Mouse (Mus musculus) limb, embryonic 11.5 days (tissue): ENCODE results near the gene Inafm2. TPM values are rescaled to one million over a fixed set of nuclear protein-coding genes. Genes with fewer than 3 reads are reported as not detected.

ENCODE experiments used
- ATAC-seq: fragments of 200-750 bp; cut with Nextera tagmentation; 2 replicates; pipeline ENCODE4 v1.8.0; 2017; ENCODE audit warnings: low read depth; ENCODE audit not compliant: insufficient number of reproducible peaks, low FRiP score, low TSS enrichment
- DNase-seq: peaks from one replicate; pipeline ENCODE4 v3.0.0-alpha.2; 2015; ENCODE audit warnings: low spot score
- H3K27ac ChIP-seq: fragments of 300-500 bp; sonication (generic); replicated peaks from 2 replicates; pipeline ENCODE4 v1.5.1; 2014; ENCODE audit warnings: low read depth, mild to moderate bottlenecking, low read length
- H3K27me3 ChIP-seq: fragments of 300-500 bp; sonication (generic); 2 replicates; pipeline ENCODE4 v1.6.1; 2014; ENCODE audit warnings: mild to moderate bottlenecking, low read length, mixed read lengths; ENCODE audit not compliant: control insufficient read depth, insufficient read depth
- H3K36me3 ChIP-seq: fragments of 300-500 bp; sonication (generic); 2 replicates; pipeline ENCODE4 v1.6.1; 2014; ENCODE audit warnings: mild to moderate bottlenecking, low read length, moderate library complexity, mixed read lengths; ENCODE audit not compliant: control insufficient read depth, insufficient read depth
- H3K4me1 ChIP-seq: fragments of 300-500 bp; sonication (generic); 2 replicates; pipeline ENCODE4 v1.6.1; 2014; ENCODE audit warnings: low read length, mixed read lengths; ENCODE audit not compliant: control insufficient read depth, insufficient read depth
- H3K4me2 ChIP-seq: fragments of 300-500 bp; sonication (generic); 2 replicates; pipeline ENCODE4 v1.6.1; 2014; ENCODE audit warnings: low read depth, mild to moderate bottlenecking, moderate library complexity; ENCODE audit not compliant: severe bottlenecking
- H3K4me3 ChIP-seq: fragments of 300-500 bp; sonication (generic); 2 replicates; pipeline ENCODE4 v1.5.1; 2014; ENCODE audit warnings: low read depth, low read length
- H3K9ac ChIP-seq: fragments of 300-500 bp; sonication (generic); 2 replicates; pipeline ENCODE4 v1.6.1; 2014; ENCODE audit warnings: mild to moderate bottlenecking, low read length
- H3K9me3 ChIP-seq: fragments of 300-500 bp; sonication (generic); 2 replicates; pipeline ENCODE4 v1.6.1; 2016; ENCODE audit warnings: low read length; ENCODE audit not compliant: control insufficient read depth
- WGBS: fragments of 180-500 bp; shearing (Covaris S2); extraction: QIAGEN DNeasy Blood & Tissue Kit; methylation state at CpG from one replicate; pipeline ENCODE4 v1.1.7; 2014; 5-methylcytosine and 5-hydroxymethylcytosine counted together
- polyA plus RNA-seq: library from polyadenylated mRNA; unstranded; fragments of >200 nt; fragmentation: Nextera tagmentation; extraction: Ambion mirVana; gene quantifications from 2 replicates; pipeline ENCODE4 v1.2.1, GENCODE M21; 2014

The Inafm2 gene
- polyA plus RNA-seq, 1 experiment from 2014 or later = 26.9 TPM

- 36% methylated on average over 10 of the region's 10 CpGs for WGBS
- DNase-seq (no peak), ATAC-seq (no peak)
- no peaks in the 10 kb centered on the region for H3K36me3 ChIP-seq
- H3K9me3 ChIP-seq = no peaks in the 10 kb centered on the region
- no peak overlapping the region for H3K4me3 ChIP-seq
- H3K27me3 ChIP-seq = peaks cover 12% of the 10 kb centered on the region
- no peak overlapping the region for H3K9ac ChIP-seq
- H3K4me1 ChIP-seq = peaks cover 24% of the 10 kb centered on the region
- H3K4me2 ChIP-seq = peak overlapping the region; percentile 98; the same call in 1 of the 2 replicates
- no peak overlapping the region for H3K27ac ChIP-seq
These were observed 1.9 kb downstream of the Inafm2 start for GRCm38 (mm10) chr2:118747301-118747960.

GRCm38 (mm10) chr2:118749341-118749884, 3.9 kb downstream of the Inafm2 start:
- no peak overlapping the region for H3K4me3 ChIP-seq
- peaks cover 26% of the 10 kb centered on the region for H3K4me1 ChIP-seq
- DNase-seq (no peak), ATAC-seq (no peak)
- H3K9me3 ChIP-seq = no peaks in the 10 kb centered on the region
- no peaks in the 10 kb centered on the region for H3K36me3 ChIP-seq
- no peak overlapping the region for H3K4me2 ChIP-seq
- WGBS = 52% methylated on average over 10 of the region's 10 CpGs
- H3K9ac ChIP-seq = no peak overlapping the region
- H3K27ac ChIP-seq = no peak overlapping the region
- peaks cover 5% of the 10 kb centered on the region for H3K27me3 ChIP-seq

- H3K4me1 ChIP-seq = peaks cover 20% of the 10 kb centered on the region
These were observed 4.9 kb downstream of the Inafm2 start for GRCm38 (mm10) chr2:118750476-118750875.

DNA sequence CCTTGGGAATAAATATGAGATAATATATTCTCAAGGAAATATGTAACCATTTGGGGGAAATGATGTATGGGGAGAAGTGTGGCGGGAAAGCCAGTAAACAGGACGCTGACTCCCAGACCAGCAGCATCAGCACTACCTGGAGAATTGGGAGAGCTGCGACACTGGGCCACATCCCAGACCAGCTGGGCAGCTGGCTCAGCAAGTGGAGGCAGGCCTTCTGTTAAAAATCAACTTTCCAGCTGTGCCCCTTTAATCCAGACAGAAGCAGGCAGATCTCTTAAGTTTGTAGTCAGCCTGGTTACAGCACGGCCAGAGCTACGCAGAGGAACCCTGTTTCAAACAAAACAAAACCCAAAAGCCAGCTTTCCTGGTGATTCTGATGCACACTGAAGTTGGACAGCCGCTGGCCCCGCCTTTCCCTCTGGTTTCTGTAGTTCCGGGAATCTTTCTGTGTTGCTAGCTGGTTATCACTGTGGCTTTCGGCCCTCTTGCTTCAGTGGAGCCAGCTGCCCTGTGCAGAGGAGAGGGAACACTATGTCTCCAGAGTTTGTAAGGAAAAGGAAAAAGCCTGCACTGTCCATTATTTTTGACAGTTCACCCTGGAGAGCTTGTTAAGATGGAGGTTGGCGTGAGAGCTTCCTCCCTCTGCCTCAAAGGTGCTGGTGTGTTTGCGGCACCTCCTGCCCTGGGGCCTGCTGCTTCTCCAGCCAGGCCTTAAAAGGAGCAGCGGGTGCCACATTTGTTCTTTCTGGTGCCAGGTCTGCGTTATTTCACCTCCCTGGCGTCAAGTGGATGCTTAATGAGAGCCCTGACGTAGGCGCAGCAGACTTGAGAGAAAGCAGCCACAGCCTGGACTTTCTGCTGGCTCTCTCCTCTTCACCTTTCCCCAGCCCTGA, 6.6 kb downstream of the Inafm2 start:
- 54% methylated on average over 16 of the region's 16 CpGs for WGBS
- Histone ChIP-seq H3K27me3 (no peaks in the 10 kb centered on the region), H3K36me3 (no peaks in the 10 kb centered on the region), H3K4me3 (no peak overlapping the region), H3K9ac (peak overlapping the region; percentile 30; the same call in 1 of the 2 replicates), H3K4me2 (no peak overlapping the region), H3K9me3 (no peaks in the 10 kb centered on the region), H3K27ac (no peak overlapping the region), H3K4me1 (peaks cover 21% of the 10 kb centered on the region)
- DNase-seq = peak; percentile 20
- ATAC-seq = no peak

More at GRCm38 (mm10) chr2:118750476-118750875, 4.9 kb downstream of the Inafm2 start:
- Histone ChIP-seq H3K27me3 (no peaks in the 10 kb centered on the region), H3K4me2 (no peak overlapping the region), H3K36me3 (no peaks in the 10 kb centered on the region), H3K9me3 (no peaks in the 10 kb centered on the region), H3K27ac (no peak overlapping the region), H3K4me3 (no peak overlapping the region), H3K9ac (no peak overlapping the region)
- no peak for ATAC-seq
- DNase-seq = no peak
- WGBS = 86% methylated on average over 8 of the region's 8 CpGs

DNA sequence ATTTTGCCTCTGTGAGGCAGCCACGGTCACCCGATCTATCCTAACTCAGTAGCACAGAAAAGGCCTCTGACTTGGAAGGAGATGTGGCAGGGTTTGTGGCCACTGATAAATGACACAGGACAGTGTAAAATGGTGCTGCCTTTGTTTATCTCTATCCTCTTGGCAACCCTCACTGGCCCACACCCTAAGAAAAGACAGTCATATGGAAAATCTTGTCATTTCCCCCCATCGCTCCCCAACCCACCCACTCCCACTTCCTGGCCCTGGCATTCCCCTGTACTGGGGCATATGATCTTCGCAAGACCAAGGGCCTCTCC, 7.2 kb downstream of the Inafm2 start:
- Histone ChIP-seq H3K9ac (peak overlapping the region; percentile 30; the same call in 1 of the 2 replicates), H3K27ac (no peak overlapping the region), H3K27me3 (no peaks in the 10 kb centered on the region), H3K4me2 (no peak overlapping the region), H3K4me1 (peaks cover 20% of the 10 kb centered on the region), H3K36me3 (no peaks in the 10 kb centered on the region), H3K9me3 (no peaks in the 10 kb centered on the region), H3K4me3 (no peak overlapping the region)
- ATAC-seq (no peak), DNase-seq (no peak)
- WGBS = 67% methylated on average over 4 of the region's 4 CpGs

- no peak overlapping the region for H3K4me2 ChIP-seq
- peaks cover 20% of the 10 kb centered on the region for H3K4me1 ChIP-seq
- H3K27ac ChIP-seq = no peak overlapping the region
- H3K9ac ChIP-seq = no peak overlapping the region
- no peaks in the 10 kb centered on the region for H3K27me3 ChIP-seq
- 87% methylated on average over 5 of the region's 5 CpGs for WGBS
- no peaks in the 10 kb centered on the region for H3K36me3 ChIP-seq
- no peaks in the 10 kb centered on the region for H3K9me3 ChIP-seq
- H3K4me3 ChIP-seq = no peak overlapping the region
- ATAC-seq = no peak
- no peak for DNase-seq
These were observed 8.6 kb downstream of the Inafm2 start for GRCm38 (mm10) chr2:118754143-118754542.

- DNase-seq = no peak
- no peak overlapping the region for H3K4me3 ChIP-seq
- peaks cover 13% of the 10 kb centered on the region for H3K4me1 ChIP-seq
- no peak overlapping the region for H3K9ac ChIP-seq
- no peaks in the 10 kb centered on the region for H3K9me3 ChIP-seq
- H3K36me3 ChIP-seq = no peaks in the 10 kb centered on the region
- H3K4me2 ChIP-seq = no peak overlapping the region
- 85% methylated on average over 6 of the region's 6 CpGs for WGBS
- no peak for ATAC-seq
- H3K27ac ChIP-seq = no peak overlapping the region
- no peaks in the 10 kb centered on the region for H3K27me3 ChIP-seq
These were observed 9.8 kb downstream of the Inafm2 start for GRCm38 (mm10) chr2:118755407-118755806.

- H3K4me1 ChIP-seq = peaks cover 10% of the 10 kb centered on the region; the same call in 1 of the 2 replicates
- peaks cover 5% of the 10 kb centered on the region for H3K27me3 ChIP-seq
- no peak overlapping the region for H3K27ac ChIP-seq
- 87% methylated on average over 4 of the region's 4 CpGs for WGBS
- DNase-seq (no peak), ATAC-seq (no peak)
- no peak overlapping the region for H3K9ac ChIP-seq
- no peaks in the 10 kb centered on the region for H3K9me3 ChIP-seq
- no peak overlapping the region for H3K4me3 ChIP-seq
- no peaks in the 10 kb centered on the region for H3K36me3 ChIP-seq
- H3K4me2 ChIP-seq = no peak overlapping the region
These were observed 10.5 kb downstream of the Inafm2 start for GRCm38 (mm10) chr2:118756103-118756502.
